Mouse (Mus musculus) kidney, postnatal 0 days (tissue): ENCODE results near the gene Rnf130. TPM values are rescaled to one million over a fixed set of nuclear protein-coding genes. Genes with fewer than 3 reads are reported as not detected.

Experiments used
- ATAC-seq: fragments of 200-750 bp; cut with Nextera tagmentation; replicated peaks from 2 replicates; pipeline ENCODE4 v1.8.0; 2017; ENCODE audit warnings: low read depth, moderate number of reproducible peaks, moderate TSS enrichment, moderate library complexity; ENCODE audit not compliant: low FRiP score
- DNase-seq: peaks from one replicate; pipeline ENCODE4 v3.0.0-alpha.2; 2016; ENCODE audit warnings: low spot score
- H3K27ac ChIP-seq: fragments of 300-500 bp; sonication (generic); 2 replicates; pipeline ENCODE4 v1.5.1; 2014; ENCODE audit warnings: mild to moderate bottlenecking
- H3K27me3 ChIP-seq: fragments of 300-500 bp; sonication (generic); 2 replicates; pipeline ENCODE4 v1.6.1; 2014; ENCODE audit warnings: low read length, mixed read lengths; ENCODE audit not compliant: insufficient read depth
- H3K36me3 ChIP-seq: fragments of 300-500 bp; sonication (generic); 2 replicates; pipeline ENCODE4 v1.6.1; 2014; ENCODE audit warnings: low read length, mixed read lengths; ENCODE audit not compliant: insufficient read depth
- H3K4me1 ChIP-seq: fragments of 300-500 bp; sonication (generic); replicated peaks from 2 replicates; pipeline ENCODE4 v1.6.1; 2014; ENCODE audit warnings: antibody characterized with exemption, low read length, mixed read lengths; ENCODE audit not compliant: insufficient read depth
- H3K4me2 ChIP-seq: fragments of 300-500 bp; sonication (generic); 2 replicates; pipeline ENCODE4 v1.6.1; 2014; ENCODE audit warnings: mild to moderate bottlenecking, low read length, moderate library complexity, mixed read lengths
- H3K4me3 ChIP-seq: fragments of 300-500 bp; sonication (generic); replicated peaks from 2 replicates; pipeline ENCODE4 v1.5.1; 2014; ENCODE audit warnings: low read depth, low read length
- H3K9ac ChIP-seq: fragments of 300-500 bp; sonication (generic); 2 replicates; pipeline ENCODE4 v1.6.1; 2014; ENCODE audit warnings: low read depth, low read length
- H3K9me3 ChIP-seq: fragments of 300-500 bp; sonication (generic); replicated peaks from 2 replicates; pipeline ENCODE4 v1.6.1; 2016; ENCODE audit warnings: low read length, inconsistent platforms, mixed read lengths
- CTCF ChIP-seq: IDR thresholded peaks from 2 replicates; pipeline ENCODE4 v1.5.1; 2016; ENCODE audit warnings: antibody characterized with exemption, low read depth, mild to moderate bottlenecking, moderate library complexity
- WGBS: fragments of 180-500 bp; shearing (Covaris S2); extraction: QIAGEN DNeasy Blood & Tissue Kit; methylation state at CpG from one replicate; pipeline ENCODE4 v1.1.7; 2014; 5-methylcytosine and 5-hydroxymethylcytosine counted together
- polyA plus RNA-seq: library from polyadenylated mRNA; unstranded; fragments of >200 nt; fragmentation: Nextera tagmentation; extraction: Ambion mirVana; gene quantifications from 2 replicates; pipeline ENCODE4 v1.2.1, GENCODE M21; 2015

The Rnf130 gene
- polyA plus RNA-seq, result 104 TPM in 2 replicates

DNA sequence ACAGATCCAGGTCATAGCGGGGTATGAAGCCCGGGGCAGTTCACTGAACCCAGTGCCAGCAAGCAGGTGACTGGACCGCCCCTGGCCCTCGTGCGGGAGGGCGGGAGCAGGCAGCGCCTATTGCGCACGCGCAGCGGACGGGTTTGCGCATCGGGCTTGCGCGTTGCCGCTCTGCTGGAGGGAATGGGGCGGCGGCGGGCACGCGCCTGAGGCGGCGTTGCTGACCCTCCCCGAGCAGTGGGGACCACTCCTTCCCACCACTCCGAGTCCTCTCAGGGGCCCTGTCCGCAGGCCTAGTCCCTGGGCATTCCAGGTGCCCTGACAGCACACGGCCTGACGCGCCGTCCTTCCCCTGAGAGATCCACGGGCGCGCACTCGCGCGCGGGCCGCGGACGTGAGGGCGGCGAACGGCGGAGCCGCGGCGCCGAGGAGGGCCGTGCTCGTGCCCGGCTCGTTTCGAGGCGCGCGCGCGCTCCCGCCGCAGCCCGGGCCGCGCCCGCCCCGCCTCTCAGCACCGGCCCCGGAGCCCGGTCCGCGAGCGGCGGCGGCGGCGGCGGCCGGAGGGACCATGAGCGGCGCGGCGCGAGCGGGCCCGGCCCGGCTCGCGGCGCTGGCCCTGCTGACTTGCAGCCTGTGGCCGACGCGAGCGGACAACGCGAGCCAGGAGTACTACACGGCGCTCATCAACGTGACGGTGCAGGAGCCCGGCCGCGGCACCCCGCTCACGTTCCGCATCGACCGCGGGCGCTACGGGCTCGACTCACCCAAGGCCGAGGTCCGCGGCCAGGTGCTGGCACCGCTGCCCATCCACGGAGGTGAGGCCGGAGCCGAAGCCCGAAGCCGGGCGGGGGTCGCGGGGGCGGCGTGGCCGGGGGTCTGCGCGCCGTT, at the start of gene Rnf130:
Gene Rnf130, plus strand, starts transcription at position 514 of the 888 bp plus-strand sequence.
- Histone ChIP-seq H3K27ac (peak within 1 kb of the TSS; percentile 94), H3K9ac (peak within 1 kb of the TSS; percentile 91), H3K9me3 (no peaks in the 10 kb centered on the region), H3K4me3 (peak within 1 kb of the TSS; percentile 72), H3K4me2 (peak within 1 kb of the TSS; percentile 72), H3K27me3 (no peaks in the 10 kb centered on the region), H3K4me1 (peaks cover 4% of the 10 kb centered on the region; the same call in 1 of the 2 replicates), H3K36me3 (no peaks in the 10 kb centered on the region)
- under 1% methylated on average over 96 of the region's 129 CpGs for WGBS
- no peak for TF ChIP-seq CTCF
- ATAC-seq (peak; percentile 91), DNase-seq (peak; percentile 92)

DNA sequence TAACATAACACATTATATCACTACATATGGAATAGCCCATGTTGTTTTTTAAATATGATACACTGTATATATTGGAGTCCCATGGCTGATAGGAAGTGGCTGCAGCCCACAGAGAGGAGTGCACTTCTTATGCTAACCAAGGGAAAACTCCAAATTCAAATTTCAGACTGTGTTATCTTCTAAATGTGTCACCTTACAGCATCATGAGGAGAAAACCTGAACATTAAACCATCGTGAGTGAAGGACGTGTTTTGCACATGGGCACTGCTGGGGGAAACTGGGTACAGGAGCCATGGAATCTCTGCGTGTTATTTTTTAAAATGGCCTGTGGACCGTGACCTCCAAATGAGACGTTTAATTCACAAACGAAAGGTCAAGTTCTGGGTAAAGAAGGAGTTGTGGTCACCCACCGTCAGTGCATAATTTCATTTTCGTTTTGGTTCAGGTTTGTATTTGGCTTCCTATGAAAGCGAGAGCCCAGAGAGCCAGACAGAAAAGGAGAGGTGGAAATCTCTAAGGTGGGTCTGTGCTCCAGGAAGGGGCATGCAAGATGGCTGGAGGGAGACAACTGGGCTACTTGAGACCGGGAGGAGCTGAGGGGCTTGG, 47.1 kb upstream of the Rnf130 start:
- Histone ChIP-seq H3K4me1 (no peaks in the 10 kb centered on the region), H3K4me3 (no peak overlapping the region), H3K27ac (no peak overlapping the region), H3K4me2 (no peak overlapping the region), H3K9me3 (no peaks in the 10 kb centered on the region), H3K27me3 (no peaks in the 10 kb centered on the region), H3K36me3 (no peaks in the 10 kb centered on the region), H3K9ac (no peak overlapping the region)
- WGBS, result 72% methylated on average over 10 of the region's 10 CpGs
- ATAC-seq, result no peak
- TF ChIP-seq CTCF, result no peak
- no peak for DNase-seq

DNA sequence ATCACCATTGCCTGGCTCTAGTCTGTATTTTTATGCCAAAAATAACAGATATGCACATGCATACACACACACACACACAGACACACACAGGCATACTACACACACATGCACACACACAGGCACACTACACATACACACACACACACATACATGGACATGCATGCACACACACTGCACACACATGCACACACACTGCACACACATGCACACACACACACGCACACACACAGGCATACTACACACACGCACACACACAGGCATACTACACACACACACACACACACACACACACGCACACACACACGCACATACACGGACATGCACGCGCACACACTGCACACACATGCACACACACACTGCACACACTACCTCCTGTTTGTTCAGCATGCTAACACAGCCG, 46.2 kb upstream of the Rnf130 start:
- Histone ChIP-seq H3K9me3 (no peaks in the 10 kb centered on the region), H3K4me1 (no peaks in the 10 kb centered on the region), H3K27me3 (no peaks in the 10 kb centered on the region), H3K4me2 (no peak overlapping the region), H3K36me3 (no peaks in the 10 kb centered on the region), H3K27ac (no peak overlapping the region), H3K4me3 (no peak overlapping the region), H3K9ac (no peak overlapping the region)
- no peak for ATAC-seq
- DNase-seq, result no peak
- 97% methylated on average over 8 of the region's 8 CpGs for WGBS
- TF ChIP-seq CTCF, result no peak

DNA sequence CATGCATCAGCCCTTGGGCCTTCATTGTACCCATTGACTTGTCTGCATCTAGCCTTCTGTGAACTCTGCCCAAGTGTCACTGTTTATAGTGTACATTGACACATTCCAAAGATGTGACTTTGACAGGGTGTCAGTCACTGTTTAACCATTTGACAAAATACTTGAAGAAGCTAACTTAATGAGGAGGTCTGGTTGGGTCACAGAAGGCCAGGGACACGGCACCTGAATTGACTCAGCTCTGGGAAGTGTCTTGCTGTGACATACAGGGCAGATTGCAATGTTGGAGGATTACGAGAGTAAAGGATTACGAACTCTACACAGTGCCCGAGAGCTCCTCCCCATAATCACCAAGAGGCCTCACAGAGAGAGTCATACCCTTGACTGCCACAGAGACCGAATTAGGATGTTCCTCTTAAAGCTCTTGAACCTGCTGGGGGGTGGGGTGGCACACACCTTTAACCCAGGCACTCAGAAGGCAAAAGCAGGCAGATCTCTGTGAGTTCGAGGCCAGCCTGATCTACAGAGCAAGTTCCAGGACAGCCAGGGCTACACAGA, 44.4 kb upstream of the Rnf130 start:
- Histone ChIP-seq H3K27ac (no peak overlapping the region), H3K4me2 (no peak overlapping the region), H3K4me1 (no peaks in the 10 kb centered on the region), H3K27me3 (no peaks in the 10 kb centered on the region), H3K9ac (no peak overlapping the region), H3K4me3 (no peak overlapping the region), H3K9me3 (no peaks in the 10 kb centered on the region), H3K36me3 (no peaks in the 10 kb centered on the region)
- ATAC-seq, result peak; percentile 44; the same call in 1 of the 2 replicates
- no peak for DNase-seq
- TF ChIP-seq CTCF, result no peak
- WGBS, result 76% methylated on average over 6 of the region's 6 CpGs

GRCm38 (mm10) chr11:49981321-49981963, 43.7 kb upstream of the Rnf130 start:
- no peaks in the 10 kb centered on the region for H3K27me3 ChIP-seq
- H3K4me1 ChIP-seq, result no peaks in the 10 kb centered on the region

GRCm38 (mm10) chr11:49982094-49982493, 43.1 kb upstream of the Rnf130 start:
- H3K27me3 ChIP-seq, result no peaks in the 10 kb centered on the region
- WGBS, result 84% methylated on average over 4 of the region's 4 CpGs
- H3K9ac ChIP-seq, result no peak overlapping the region
- H3K4me3 ChIP-seq, result no peak overlapping the region
- no peaks in the 10 kb centered on the region for H3K36me3 ChIP-seq
- TF ChIP-seq CTCF, result no peak
- no peaks in the 10 kb centered on the region for H3K9me3 ChIP-seq
- H3K4me2 ChIP-seq, result no peak overlapping the region
- ATAC-seq (no peak), DNase-seq (no peak)
- H3K4me1 ChIP-seq, result no peaks in the 10 kb centered on the region
- no peak overlapping the region for H3K27ac ChIP-seq

More at GRCm38 (mm10) chr11:49981321-49981963, 43.7 kb upstream of the Rnf130 start:
- ATAC-seq (no peak), DNase-seq (no peak)
- Histone ChIP-seq H3K4me2 (no peak overlapping the region), H3K36me3 (no peaks in the 10 kb centered on the region), H3K9ac (no peak overlapping the region), H3K4me3 (no peak overlapping the region), H3K9me3 (no peaks in the 10 kb centered on the region), H3K27ac (no peak overlapping the region)
- 71% methylated on average over 7 of the region's 7 CpGs for WGBS
- TF ChIP-seq CTCF, result no peak
